Mouse (Mus musculus): Measurements from ENCODE around the gene Mapk14.

Gene Mapk14

GRCm38 (mm10) chr17:28797031-28797430 lies 105.9 kb downstream of the Mapk14 start:
- no peak for DNase-seq

All from retina, postnatal 1 day (tissue).